Mouse (Mus musculus) heart, postnatal 0 days (tissue): ENCODE data around the gene Dhcr24.

Experiments
- CTCF ChIP-seq: IDR thresholded peaks from 2 replicates; pipeline ENCODE4 v1.5.1; 2016; ENCODE audit warnings: antibody characterized with exemption, control low read depth, low read depth
- EP300 ChIP-seq: IDR thresholded peaks from 2 replicates; pipeline ENCODE4 v1.6.1; 2016; ENCODE audit warnings: antibody characterized with exemption, low read depth

GRCm38 (mm10) chr4:106582428-106583153 is 21.8 kb downstream of the Dhcr24 start:
- TF ChIP-seq CTCF (no peak), EP300 (no peak)
